Mouse (Mus musculus): ENCODE data around the gene Olfr684. TPM values are rescaled to one million over a fixed set of nuclear protein-coding genes. Genes with fewer than 3 reads are reported as not detected.
A peak's percentile ranks its signal among the peaks of the same experiment; 100 is the strongest.

The Olfr684 gene
- not detected for total RNA-seq (2021)
- long read RNA-seq, experiment 1: 0 reads
- long read RNA-seq, experiment 2: 0 reads

GRCm38 (mm10) chr7:105163553-105163952 is at the start of gene Olfr684:
Gene Olfr684 (minus strand): TSS chr7:105163653.
- no peak for DNase-seq
- intact Hi-C loops (cut with DNase I): no loop called here

- no peak for DNase-seq
Measured at GRCm38 (mm10) chr7:105207385-105207784, 43.9 kb upstream of the Olfr684 start, which contains the start of gene Olfr686. Gene Olfr686 (minus strand): TSS chr7:105207485.

GRCm38 (mm10) chr7:105185912-105186311 is 22.5 kb upstream of the Olfr684 start, which contains the start of gene Olfr685:
Gene Olfr685 (minus strand): TSS chr7:105186012.
- intact Hi-C loops (cut with DNase I): no loop called here
- no peak for DNase-seq

More at GRCm38 (mm10) chr7:105207385-105207784, 43.9 kb upstream of the Olfr684 start, which contains the start of gene Olfr686:
- intact Hi-C loops (cut with DNase I): no loop called here

- peak in 1 of 2 experiments; percentile 20 for DNase-seq
- intact Hi-C loops (cut with DNase I): loop anchor here (5.0 kb wide), 2 partner anchors 52 to 242 kb away; no protein-coding TSS in a partner anchor
Measured at GRCm38 (mm10) chr7:105170773-105171172, 7.3 kb upstream of the Olfr684 start.

GRCm38 (mm10) chr7:105146912-105147311 is 16.5 kb downstream of the Olfr684 start, which contains the start of gene Olfr683:
Gene Olfr683 (minus strand): TSS chr7:105147012.
- DNase-seq: no peak
- intact Hi-C loops (cut with DNase I): no loop called here

- intact Hi-C loops (cut with DNase I): no loop called here
- no peak for DNase-seq
Measured at GRCm38 (mm10) chr7:105141275-105141674, 22.2 kb downstream of the Olfr684 start.

GRCm38 (mm10) chr7:105116536-105116935 is 46.9 kb downstream of the Olfr684 start, which contains the start of gene Olfr681:
Gene Olfr681 (plus strand): TSS chr7:105116836.
- no peak for DNase-seq

More at GRCm38 (mm10) chr7:105116536-105116935, 46.9 kb downstream of the Olfr684 start, which contains the start of gene Olfr681:
- intact Hi-C loops (cut with DNase I): no loop called here

Other genes starting within 250 kb of the Olfr684 start
- gene Olfr667, start 242.2 kb downstream of the Olfr684 start, total RNA-seq (2021): not detected
- not detected for gene Olfr668, start 235.6 kb downstream of the Olfr684 start, total RNA-seq (2021)
- not detected for gene Olfr669, start 229.4 kb downstream of the Olfr684 start, total RNA-seq (2021)
- not detected for gene Olfr670, start 201.0 kb downstream of the Olfr684 start, total RNA-seq (2021)
- gene Olfr671, start 184.5 kb downstream of the Olfr684 start, total RNA-seq (2021): not detected
- not detected for gene Olfr672, start 161.6 kb downstream of the Olfr684 start, total RNA-seq (2021)
- not detected for gene Olfr675, start 135.2 kb downstream of the Olfr684 start, total RNA-seq (2021)
- not detected for gene Olfr676, start 131.0 kb downstream of the Olfr684 start, total RNA-seq (2021)
- gene Olfr677, start 112.3 kb downstream of the Olfr684 start, total RNA-seq (2021): not detected
- not detected for gene Olfr678, start 99.2 kb downstream of the Olfr684 start, total RNA-seq (2021)
- gene Olfr679, start 82.4 kb downstream of the Olfr684 start, total RNA-seq (2021): not detected
- gene Olfr680-ps1, start 70.8 kb downstream of the Olfr684 start, total RNA-seq (2021): not detected
- gene Olfr681, start 46.8 kb downstream of the Olfr684 start, total RNA-seq (2021): not detected
- gene Olfr683, start 16.6 kb downstream of the Olfr684 start, total RNA-seq (2021): not detected
- not detected for gene Olfr685, start 22.4 kb upstream of the Olfr684 start, total RNA-seq (2021)
- not detected for gene Olfr686, start 43.8 kb upstream of the Olfr684 start, total RNA-seq (2021)
- gene Olfr688, start 124.4 kb upstream of the Olfr684 start, total RNA-seq (2021): not detected
- gene Olfr689, start 147.5 kb upstream of the Olfr684 start, total RNA-seq (2021): not detected
- gene Olfr690, start 170.5 kb upstream of the Olfr684 start, total RNA-seq (2021): not detected
- gene Olfr691, start 178.6 kb upstream of the Olfr684 start, total RNA-seq (2021): not detected
- not detected for gene Olfr692, start 204.6 kb upstream of the Olfr684 start, total RNA-seq (2021)
- gene Gm5901, start 211.4 kb upstream of the Olfr684 start, total RNA-seq (2021): not detected
- 10 to 100 TPM; 19.5 to 25.2 TPM for gene Fam160a2, start 236.4 kb upstream of the Olfr684 start, total RNA-seq (2021)
- gene Cnga4, start 240.9 kb upstream of the Olfr684 start, total RNA-seq (2021): under 1 TPM in 1 of 2 experiments, not detected in 1; 0.10 TPM